Comparison of ENCODE assay signal across 23 mouse cellular contexts in genomic region chr2:137086621-137087395, GRCm38 (mm10). TPM values are rescaled to one million over a fixed set of nuclear protein-coding genes. Genes with fewer than 3 reads are reported as not detected.
DNase-seq lines count a peak whose midpoint lies in the region; ATAC-seq and TF ChIP-seq lines count a peak whose summit lies in the region.
"Had no signal": no experiment of that assay in that cellular context is flagged by ENCODE, and none has a peak within 500 bp of the region (broad histone marks: within the 10 kb centered on the region; RNA-seq: fewer than 3 reads in every experiment).

No protein-coding gene starts in this region.

- no peak for TF ChIP-seq CTCF in cerebellum, adult 2 months (IDR thresholded peaks at IDR 0.05; ENCODE audit: borderline replicate concordance, insufficient read depth, low read depth, low read length)

- intact Hi-C loops in heart, postnatal 36 days (cut with DNase I), result no loop called here

- H3K4me3 ChIP-seq in midbrain, embryonic 12.5 days, result no peak overlapping the region
- H3K4me3 ChIP-seq in midbrain, embryonic 16.5 days (ENCODE audit: low read depth, low read length), result no peak overlapping the region
- no peak overlapping the region for H3K4me3 ChIP-seq in embryonic facial prominence, embryonic 10.5 days
- H3K4me3 ChIP-seq in limb, embryonic 13.5 days, result no peak overlapping the region
- no peak overlapping the region for H3K4me3 ChIP-seq in cerebellum, adult 2 months (replicated peaks; ENCODE audit: insufficient read depth, low read depth, low read length)
- H3K4me3 ChIP-seq: liver, embryonic 12.5 days; neural tube, embryonic 12.5 days; stomach, embryonic 15.5 days had no signal

- DNase-seq in heart, adult 11 months, result peak; percentile 83
- no peak for DNase-seq in heart, postnatal 36 days
- no peak for DNase-seq in embryonic facial prominence, embryonic 10.5 days (ENCODE audit: low spot score)
- DNase-seq in cerebellum, adult 2 months, result no peak
- DNase-seq: adrenal gland, postnatal 25 days; cerebellum, adult 11 months; cerebellum, postnatal 25 days; forebrain, postnatal 0 days; gastrocnemius, postnatal 36 days; kidney, adult 18-20 months; left cerebral cortex, postnatal 4 days; lung, adult 18-20 months; lung, postnatal 10 days; thymus, postnatal 25 days had no signal

- ATAC-seq in midbrain, embryonic 12.5 days (ENCODE audit: low FRiP score, low read depth), result peak; percentile 28
- no peak; the same call in 1 of the 2 replicates for ATAC-seq in midbrain, embryonic 16.5 days
- 0 out of 2 replicates have a peak, but pooled peaks have one; percentile 1 for ATAC-seq in limb, embryonic 13.5 days (ENCODE audit: low FRiP score, low read depth)
- no peak for ATAC-seq in megakaryocyte-erythroid progenitor cell, adult 5-6 weeks (replicated peaks; ENCODE audit: low FRiP score, low TSS enrichment, poor library complexity, severe bottlenecking)
- ATAC-seq: CD4-positive, CD25-positive, alpha-beta regulatory T cell, adult 4 months; forebrain, postnatal 0 days; inflammation-experienced regulatory T-cells, adult 6 months; liver, embryonic 12.5 days had no signal

- no peak for TF ChIP-seq POLR2A in cerebellum, adult 2 months (IDR thresholded peaks at IDR 0.05; ENCODE audit: borderline replicate concordance, insufficient read depth, low read length)

- 56% methylated on average over 14 of the region's 14 CpGs for WGBS in midbrain, embryonic 12.5 days
- WGBS in midbrain, embryonic 16.5 days, result 46% methylated on average over 14 of the region's 14 CpGs
- WGBS in embryonic facial prominence, embryonic 10.5 days, result 67% methylated on average over 14 of the region's 14 CpGs
- 64% methylated on average over 14 of the region's 14 CpGs for WGBS in limb, embryonic 13.5 days
- WGBS in cerebellum, adult 2 months, result 55% methylated on average over 14 of the region's 14 CpGs

- no peak overlapping the region for H3K4me2 ChIP-seq in midbrain, embryonic 12.5 days (replicated peaks)
- H3K4me2 ChIP-seq in midbrain, embryonic 16.5 days (ENCODE audit: low read length), result no peak overlapping the region
- 0 out of 2 replicates have a peak overlapping the region, but pooled peaks have one; percentile 9 for H3K4me2 ChIP-seq in limb, embryonic 13.5 days (replicated peaks)
- H3K4me2 ChIP-seq: liver, embryonic 12.5 days; neural tube, embryonic 12.5 days; stomach, embryonic 15.5 days had no signal

- peak overlapping the region; percentile 30 for H3K27ac ChIP-seq in midbrain, embryonic 12.5 days (replicated peaks)
- no peak overlapping the region for H3K27ac ChIP-seq in midbrain, embryonic 16.5 days (ENCODE audit: low read length)
- H3K27ac ChIP-seq in embryonic facial prominence, embryonic 10.5 days (replicated peaks), result peak overlapping the region; percentile 40
- H3K27ac ChIP-seq in limb, embryonic 13.5 days, result no peak overlapping the region
- no peak overlapping the region for H3K27ac ChIP-seq in cerebellum, adult 2 months (ENCODE audit: insufficient read depth, low read length)
- H3K27ac ChIP-seq: liver, embryonic 12.5 days; neural tube, embryonic 12.5 days; stomach, embryonic 15.5 days had no signal

- H3K4me1 ChIP-seq in midbrain, embryonic 12.5 days, result peaks cover 21% of the 10 kb centered on the region
- H3K4me1 ChIP-seq in midbrain, embryonic 16.5 days (ENCODE audit: control insufficient read depth, insufficient read depth, low read length), result no peaks in the 10 kb centered on the region
- peaks cover 40% of the 10 kb centered on the region for H3K4me1 ChIP-seq in embryonic facial prominence, embryonic 10.5 days
- H3K4me1 ChIP-seq in limb, embryonic 13.5 days, result peaks cover 17% of the 10 kb centered on the region
- no peaks in the 10 kb centered on the region for H3K4me1 ChIP-seq in cerebellum, adult 2 months (ENCODE audit: control insufficient read depth, insufficient read depth, low read length)
- H3K4me1 ChIP-seq: liver, embryonic 12.5 days; stomach, embryonic 15.5 days had no signal

- H3K9ac ChIP-seq in midbrain, embryonic 12.5 days (replicated peaks), result no peak overlapping the region
- no peak overlapping the region for H3K9ac ChIP-seq in midbrain, embryonic 16.5 days (ENCODE audit: low read depth, low read length)
- no peak overlapping the region for H3K9ac ChIP-seq in limb, embryonic 13.5 days
- H3K9ac ChIP-seq: forebrain, postnatal 0 days; liver, embryonic 12.5 days; neural tube, embryonic 12.5 days; stomach, embryonic 15.5 days had no signal

- H3K36me3 ChIP-seq in midbrain, embryonic 12.5 days, result peaks cover 78% of the 10 kb centered on the region
- H3K36me3 ChIP-seq in midbrain, embryonic 16.5 days (ENCODE audit: control insufficient read depth, insufficient read depth, low read length), result peaks cover 3% of the 10 kb centered on the region; the same call in 1 of the 2 replicates
- H3K36me3 ChIP-seq in embryonic facial prominence, embryonic 10.5 days (replicated peaks), result peaks cover 91% of the 10 kb centered on the region
- H3K36me3 ChIP-seq in limb, embryonic 13.5 days, result peaks cover 90% of the 10 kb centered on the region
- H3K36me3 ChIP-seq: liver, embryonic 12.5 days had no signal

- H3K9me3 ChIP-seq in midbrain, embryonic 12.5 days, result no peaks in the 10 kb centered on the region
- no peaks in the 10 kb centered on the region for H3K9me3 ChIP-seq in midbrain, embryonic 16.5 days (replicated peaks; ENCODE audit: control insufficient read depth, low read length, poor library complexity, severe bottlenecking)
- no peaks in the 10 kb centered on the region for H3K9me3 ChIP-seq in embryonic facial prominence, embryonic 10.5 days
- no peaks in the 10 kb centered on the region for H3K9me3 ChIP-seq in limb, embryonic 13.5 days
- H3K9me3 ChIP-seq: liver, embryonic 12.5 days; neural tube, embryonic 12.5 days; stomach, embryonic 15.5 days had no signal

- no peaks in the 10 kb centered on the region for H3K27me3 ChIP-seq in midbrain, embryonic 12.5 days
- no peaks in the 10 kb centered on the region for H3K27me3 ChIP-seq in midbrain, embryonic 16.5 days (ENCODE audit: control insufficient read depth, insufficient read depth, low read depth, low read length)
- H3K27me3 ChIP-seq in embryonic facial prominence, embryonic 10.5 days (replicated peaks; ENCODE audit: low read depth, poor library complexity, severe bottlenecking), result peaks cover 27% of the 10 kb centered on the region
- peaks cover 16% of the 10 kb centered on the region; the same call in 1 of the 2 replicates for H3K27me3 ChIP-seq in limb, embryonic 13.5 days
- H3K27me3 ChIP-seq in cerebellum, adult 2 months (ENCODE audit: control insufficient read depth, insufficient read depth, low read length), result no peaks in the 10 kb centered on the region
- H3K27me3 ChIP-seq: liver, embryonic 12.5 days; stomach, embryonic 15.5 days had no signal

RNA-seq across cellular contexts. Expression of gene Jag1, which starts 29.6 kb away (rescaled TPM):
- total RNA-seq in heart, postnatal 36 days (2021), result 10 to 100 TPM; 11.5 to 12.7 TPM
- 51.2 and 53.0 TPM in 2 replicates for polyA plus RNA-seq in midbrain, embryonic 12.5 days (2016; fragmentation: Nextera tagmentation; extraction: Ambion mirVana)
- 8.6 and 10.1 TPM in 2 replicates for polyA plus RNA-seq in midbrain, embryonic 16.5 days (2015; fragmentation: Nextera tagmentation; extraction: Ambion mirVana)
- polyA plus RNA-seq in embryonic facial prominence, embryonic 10.5 days (2016; fragmentation: Nextera tagmentation; extraction: Ambion mirVana), result 18.4 and 22.2 TPM in 2 replicates
- polyA plus RNA-seq in limb, embryonic 13.5 days (2015; fragmentation: Nextera tagmentation; extraction: Ambion mirVana), result 18.8 and 19.2 TPM in 2 replicates
- total RNA-seq in megakaryocyte-erythroid progenitor cell, adult 5-6 weeks (2014; fragmentation: Nextera tagmentation), result 0.30 TPM in 1 of 2 replicates, not detected in the other
- total RNA-seq in megakaryocyte-erythroid progenitor cell, adult 5-6 weeks (2017), result not detected in 2 replicates
- polyA plus RNA-seq in cerebellum, adult 2 months (2012; rRNA removed), result 2.4 and 3.1 TPM in 2 replicates

Comparison
In these comparisons a context has a peak if more than half of its experiments do, and no peak if none do; other contexts are left out.
1. ATAC-seq: peak in midbrain, embryonic 12.5 days (single experiment) and limb, embryonic 13.5 days (single experiment); none in midbrain, embryonic 16.5 days (single experiment) and megakaryocyte-erythroid progenitor cell, adult 5-6 weeks (single experiment).
2. H3K27ac ChIP-seq: peak in midbrain, embryonic 12.5 days (single experiment) and embryonic facial prominence, embryonic 10.5 days (single experiment); none in midbrain, embryonic 16.5 days (single experiment), limb, embryonic 13.5 days (single experiment) and cerebellum, adult 2 months (single experiment).